Mouse (Mus musculus) right cerebral cortex, postnatal 36 days (tissue): ENCODE measurements around the gene Psmc2.

Experiments used
- DNase-seq, 2 experiments: peaks; one replicate each; pipeline ENCODE4 v3.0.0; 2022; ENCODE audit warnings: low spot score in 2 of 2, mixed read lengths in 1 of 2

Gene Psmc2

GRCm38 (mm10) chr5:21785053-21785452, at the start of gene Psmc2, which contains the start of gene Dnajc2:
Gene Psmc2, plus strand, starts transcription at chr5:21785283.
Gene Dnajc2, minus strand, starts transcription at chr5:21785251.
- peak; percentile 85 to 88 for DNase-seq

GRCm38 (mm10) chr5:21735584-21735983, 49.5 kb upstream of the Psmc2 start:
- peak; percentile 19 to 30 for DNase-seq

GRCm38 (mm10) chr5:21736046-21736445, 49.0 kb upstream of the Psmc2 start:
- DNase-seq, result no peak

GRCm38 (mm10) chr5:21736956-21737585, 48.0 kb upstream of the Psmc2 start, which contains the start of gene Pmpcb:
Gene Pmpcb, plus strand, starts transcription at chr5:21737141.
- peak; percentile 81 to 82 for DNase-seq

GRCm38 (mm10) chr5:21737620-21738019, 47.5 kb upstream of the Psmc2 start:
- DNase-seq, result no peak

- DNase-seq, result no peak
These were observed 46.0 kb upstream of the Psmc2 start for GRCm38 (mm10) chr5:21739120-21739519.

GRCm38 (mm10) chr5:21739881-21740280, 45.2 kb upstream of the Psmc2 start:
- DNase-seq, result no peak

- no peak for DNase-seq
These were observed 41.5 kb upstream of the Psmc2 start for GRCm38 (mm10) chr5:21743606-21744005.

- DNase-seq, result no peak
These were observed 40.4 kb upstream of the Psmc2 start for GRCm38 (mm10) chr5:21744651-21745050.

- DNase-seq, result no peak
These were observed 39.1 kb upstream of the Psmc2 start for GRCm38 (mm10) chr5:21745966-21746365.

GRCm38 (mm10) chr5:21768506-21768905, 16.6 kb upstream of the Psmc2 start:
- DNase-seq, result no peak

GRCm38 (mm10) chr5:21769841-21770240, 15.2 kb upstream of the Psmc2 start:
- DNase-seq, result no peak

- DNase-seq, result no peak
These were observed 8.6 kb upstream of the Psmc2 start for GRCm38 (mm10) chr5:21776491-21776890.

- peak in 1 of 2 experiments; percentile 20 for DNase-seq
These were observed 676 bp upstream of the Psmc2 start for GRCm38 (mm10) chr5:21784161-21785052.

- no peak for DNase-seq
These were observed 693 bp downstream of the Psmc2 start for GRCm38 (mm10) chr5:21785776-21786175.

- peak; percentile 88 to 90 for DNase-seq
These were observed 1.4 kb downstream of the Psmc2 start for GRCm38 (mm10) chr5:21786258-21787185.

- no peak for DNase-seq
These were observed 2.4 kb downstream of the Psmc2 start for GRCm38 (mm10) chr5:21787186-21788105.

- DNase-seq, result no peak
These were observed 4.0 kb downstream of the Psmc2 start for GRCm38 (mm10) chr5:21789061-21789460.

GRCm38 (mm10) chr5:21792166-21792565, 7.1 kb downstream of the Psmc2 start:
- no peak for DNase-seq

GRCm38 (mm10) chr5:21802907-21803306, 17.8 kb downstream of the Psmc2 start:
- no peak for DNase-seq
